Mouse (Mus musculus) stomach, embryonic 16.5 days (tissue): ENCODE measurements around the gene Mmrn2. TPM values are rescaled to one million over a fixed set of nuclear protein-coding genes. Genes with fewer than 3 reads are reported as not detected.
A peak's percentile ranks its signal among the peaks of the same experiment; 100 is the strongest.
"Not testable (repeated sequence)": the region's sequence is repeated elsewhere in the genome, so short reads cannot be mapped to it uniquely, and the experiment has no call there.

Source experiments
- ATAC-seq: fragments of 200-750 bp; cut with Nextera tagmentation; 2 replicates; pipeline ENCODE4 v1.8.0; 2017; ENCODE audit warnings: moderate number of reproducible peaks, moderate TSS enrichment; ENCODE audit not compliant: insufficient read depth, low FRiP score
- H3K27ac ChIP-seq: fragments of 300-500 bp; sonication (generic); 2 replicates; pipeline ENCODE4 v1.5.1; 2014; ENCODE audit warnings: low read length
- H3K27me3 ChIP-seq: fragments of 300-500 bp; sonication (generic); 2 replicates; pipeline ENCODE4 v1.6.1; 2014; ENCODE audit warnings: low read length, control low read depth, mixed read lengths; ENCODE audit not compliant: control insufficient read depth, insufficient read depth
- H3K36me3 ChIP-seq: fragments of 300-500 bp; sonication (generic); 2 replicates; pipeline ENCODE4 v1.6.1; 2014; ENCODE audit warnings: low read length; ENCODE audit not compliant: control insufficient read depth, insufficient read depth
- H3K4me1 ChIP-seq: fragments of 300-500 bp; sonication (generic); 2 replicates; pipeline ENCODE4 v1.6.1; 2014; ENCODE audit warnings: low read length, control low read depth, mixed read lengths; ENCODE audit not compliant: control insufficient read depth, insufficient read depth
- H3K4me2 ChIP-seq: fragments of 300-500 bp; sonication (generic); 2 replicates; pipeline ENCODE4 v1.6.1; 2014; ENCODE audit warnings: low read depth, low read length, mixed read lengths
- H3K4me3 ChIP-seq: fragments of 300-500 bp; sonication (generic); replicated peaks from 2 replicates; pipeline ENCODE4 v1.5.1; 2014; ENCODE audit warnings: mild to moderate bottlenecking, low read length
- H3K9ac ChIP-seq: fragments of 300-500 bp; sonication (generic); 2 replicates; pipeline ENCODE4 v1.6.1; 2014; ENCODE audit warnings: low read length
- H3K9me3 ChIP-seq: fragments of 300-500 bp; sonication (generic); replicated peaks from 2 replicates; pipeline ENCODE4 v1.6.1; 2016; ENCODE audit warnings: low read length, control low read depth; ENCODE audit not compliant: control insufficient read depth
- WGBS: fragments of 180-500 bp; shearing (Covaris S2); extraction: QIAGEN DNeasy Blood & Tissue Kit; methylation state at CpG from one replicate; pipeline ENCODE4 v1.1.7; 2014; 5-methylcytosine and 5-hydroxymethylcytosine counted together
- polyA plus RNA-seq: library from polyadenylated mRNA; unstranded; fragments of >200 nt; fragmentation: Nextera tagmentation; extraction: Ambion mirVana; gene quantifications from 2 replicates; pipeline ENCODE4 v1.2.1, GENCODE M21; 2015

The Mmrn2 gene
- polyA plus RNA-seq, 1 experiment from 2014 or later: 8.5 TPM

DNA sequence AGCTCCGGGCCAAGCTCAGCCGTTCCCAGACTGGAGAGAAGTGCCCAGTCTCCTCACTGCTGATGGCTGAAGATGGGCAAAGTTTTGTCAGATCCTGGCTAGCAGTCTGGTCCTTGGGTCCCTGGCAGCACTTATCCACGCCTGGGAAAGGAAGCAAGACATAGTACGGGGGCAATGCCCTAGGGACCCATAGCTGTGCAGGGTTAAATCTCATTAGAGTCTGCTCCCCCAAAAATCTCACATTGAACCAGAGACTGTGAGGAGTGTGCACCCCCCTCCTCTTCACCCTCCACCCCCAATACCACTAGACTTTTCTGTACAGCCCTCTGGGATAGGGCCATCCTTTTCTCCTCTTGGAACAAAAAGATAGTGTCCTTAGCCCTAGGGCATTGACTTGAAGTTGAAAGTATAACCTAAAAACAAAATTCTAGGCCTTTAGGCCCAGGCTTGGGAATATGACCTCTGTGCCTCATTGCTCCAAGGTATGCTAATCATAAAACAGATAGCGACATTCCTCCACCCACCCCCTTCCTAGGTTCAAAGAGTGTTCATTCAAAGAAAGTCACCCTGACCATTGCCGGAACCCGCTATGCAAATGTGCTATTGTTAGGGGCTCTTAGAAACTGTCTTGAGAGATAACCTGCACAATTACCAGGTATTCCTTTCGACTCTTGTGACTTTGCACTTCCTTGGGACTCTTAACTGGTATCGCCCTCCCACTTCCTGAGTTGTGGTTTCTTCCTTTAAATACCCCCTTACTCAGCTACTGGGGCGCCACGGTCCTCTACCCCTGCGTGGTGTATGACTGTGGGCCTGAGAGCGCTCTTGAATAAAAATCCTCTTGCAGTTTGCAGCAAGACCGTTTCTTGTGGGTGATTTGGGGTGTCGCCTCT, 10.8 kb upstream of the Mmrn2 start:
- H3K9me3 ChIP-seq, H3K36me3 ChIP-seq, H3K9ac ChIP-seq, ATAC-seq, H3K4me1 ChIP-seq, H3K27me3 ChIP-seq: not testable (repeated sequence)
- H3K4me2 ChIP-seq: peak overlapping the region; percentile 64
- peak overlapping the region; percentile 74; the same call in 1 of the 2 replicates for H3K27ac ChIP-seq
- H3K4me3 ChIP-seq: peak overlapping the region; percentile 39; the same call in 1 of the 2 replicates
- 88% methylated on average over 15 of the region's 15 CpGs for WGBS

DNA sequence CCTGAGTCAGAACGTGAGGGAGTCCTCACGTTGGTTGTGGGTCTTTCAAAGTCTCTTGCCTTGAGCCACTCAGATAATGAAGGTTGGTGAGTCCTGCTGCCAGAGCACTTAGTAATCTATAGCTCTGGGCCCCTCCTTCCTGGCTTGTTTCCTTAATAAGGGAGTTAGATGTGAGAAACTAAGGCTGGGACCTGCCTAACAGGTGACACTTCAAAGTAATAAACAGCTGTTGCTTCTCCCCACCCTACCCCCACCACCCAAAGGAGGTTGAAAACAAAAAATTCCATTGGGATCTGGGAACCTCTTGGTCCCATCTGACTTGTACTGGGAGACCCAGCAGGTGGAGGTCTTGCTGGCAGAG, 10.1 kb upstream of the Mmrn2 start:
- no peaks in the 10 kb centered on the region for H3K36me3 ChIP-seq
- no peak for ATAC-seq
- H3K9ac ChIP-seq: no peak overlapping the region
- H3K4me1 ChIP-seq: 0 out of 2 replicates have a peak, but pooled peaks cover 3% of the 10 kb centered on the region
- H3K27me3 ChIP-seq: no peaks in the 10 kb centered on the region
- H3K9me3 ChIP-seq: peaks cover 4% of the 10 kb centered on the region; the same call in 1 of the 2 replicates
- WGBS: 95% methylated on average over 2 of the region's 2 CpGs
- H3K4me3 ChIP-seq: no peak overlapping the region
- H3K27ac ChIP-seq: no peak overlapping the region
- no peak overlapping the region for H3K4me2 ChIP-seq

DNA sequence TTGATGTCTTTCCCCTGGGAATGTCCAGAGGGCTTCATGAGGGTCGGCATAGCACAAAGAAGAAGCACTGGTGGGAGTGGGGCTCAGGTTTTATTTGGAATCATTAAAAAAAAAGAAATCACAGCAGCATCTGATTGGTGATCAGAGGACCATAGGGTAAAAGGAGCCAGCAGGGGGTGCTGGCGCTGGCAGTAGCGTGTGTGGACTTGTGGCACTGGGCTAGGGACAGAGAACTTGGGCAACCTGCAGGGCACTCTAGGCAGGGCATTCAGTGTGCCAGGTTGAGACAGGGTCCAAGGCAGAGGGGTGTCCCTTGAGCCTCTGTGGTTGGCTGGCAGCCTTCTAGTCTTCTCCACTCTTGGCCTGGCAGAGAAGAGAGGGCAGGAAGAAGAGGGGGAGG, 5.1 kb upstream of the Mmrn2 start:
- H3K4me3 ChIP-seq: no peak overlapping the region
- H3K36me3 ChIP-seq: no peaks in the 10 kb centered on the region
- peaks cover 12% of the 10 kb centered on the region for H3K4me1 ChIP-seq
- ATAC-seq: no peak
- H3K4me2 ChIP-seq: no peak overlapping the region
- H3K9ac ChIP-seq: no peak overlapping the region
- 67% methylated on average over 3 of the region's 3 CpGs for WGBS
- H3K27ac ChIP-seq: no peak overlapping the region
- H3K27me3 ChIP-seq: no peaks in the 10 kb centered on the region
- H3K9me3 ChIP-seq: peaks cover 2% of the 10 kb centered on the region; the same call in 1 of the 2 replicates

GRCm38 (mm10) chr14:34370921-34371320, 4.3 kb upstream of the Mmrn2 start:
- no peak overlapping the region for H3K4me2 ChIP-seq
- no peak overlapping the region for H3K27ac ChIP-seq
- H3K9ac ChIP-seq: no peak overlapping the region
- no peaks in the 10 kb centered on the region for H3K27me3 ChIP-seq
- H3K4me3 ChIP-seq: no peak overlapping the region
- no peak for ATAC-seq
- H3K4me1 ChIP-seq: peaks cover 12% of the 10 kb centered on the region
- H3K36me3 ChIP-seq: no peaks in the 10 kb centered on the region
- H3K9me3 ChIP-seq: no peaks in the 10 kb centered on the region
- 86% methylated on average over 3 of the region's 3 CpGs for WGBS

- Histone ChIP-seq H3K4me3 (no peak overlapping the region), H3K36me3 (no peaks in the 10 kb centered on the region), H3K9ac (no peak overlapping the region), H3K27me3 (no peaks in the 10 kb centered on the region), H3K27ac (no peak overlapping the region), H3K4me1 (peaks cover 12% of the 10 kb centered on the region), H3K9me3 (no peaks in the 10 kb centered on the region), H3K4me2 (no peak overlapping the region)
- WGBS: 69% methylated on average over 2 of the region's 2 CpGs
- ATAC-seq: no peak
These were observed 3.5 kb upstream of the Mmrn2 start for GRCm38 (mm10) chr14:34371763-34372162.

DNA sequence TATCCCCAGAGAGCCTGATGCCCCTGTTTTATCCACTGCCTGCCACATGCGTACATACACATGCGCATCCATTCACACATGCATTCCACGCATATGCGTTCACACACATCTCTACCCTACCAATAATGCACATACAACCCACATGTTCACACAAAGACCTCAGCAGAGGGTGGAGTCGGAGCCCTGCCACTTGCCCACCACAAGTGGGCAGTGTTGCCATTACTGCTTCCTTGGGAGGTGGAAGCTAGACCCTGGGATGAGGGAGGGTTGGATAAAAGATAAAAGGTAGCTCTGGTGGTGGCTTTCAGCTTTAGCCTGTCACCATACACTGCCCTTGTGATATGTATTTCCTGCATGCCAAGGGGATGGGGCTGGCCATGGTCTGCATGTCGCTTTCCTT, 2.6 kb upstream of the Mmrn2 start:
- Histone ChIP-seq H3K27me3 (no peaks in the 10 kb centered on the region), H3K4me1 (peaks cover 12% of the 10 kb centered on the region), H3K4me3 (no peak overlapping the region), H3K36me3 (no peaks in the 10 kb centered on the region), H3K4me2 (no peak overlapping the region), H3K27ac (no peak overlapping the region), H3K9me3 (no peaks in the 10 kb centered on the region), H3K9ac (no peak overlapping the region)
- WGBS: 89% methylated on average over 6 of the region's 6 CpGs
- ATAC-seq: no peak

GRCm38 (mm10) chr14:34373581-34373980, 1.7 kb upstream of the Mmrn2 start:
- no peak for ATAC-seq
- H3K4me2 ChIP-seq: no peak overlapping the region
- H3K27ac ChIP-seq: no peak overlapping the region
- peaks cover 17% of the 10 kb centered on the region for H3K4me1 ChIP-seq
- no peaks in the 10 kb centered on the region for H3K9me3 ChIP-seq
- 75% methylated on average over 6 of the region's 6 CpGs for WGBS
- no peaks in the 10 kb centered on the region for H3K27me3 ChIP-seq
- no peak overlapping the region for H3K9ac ChIP-seq
- no peaks in the 10 kb centered on the region for H3K36me3 ChIP-seq
- H3K4me3 ChIP-seq: no peak overlapping the region

DNA sequence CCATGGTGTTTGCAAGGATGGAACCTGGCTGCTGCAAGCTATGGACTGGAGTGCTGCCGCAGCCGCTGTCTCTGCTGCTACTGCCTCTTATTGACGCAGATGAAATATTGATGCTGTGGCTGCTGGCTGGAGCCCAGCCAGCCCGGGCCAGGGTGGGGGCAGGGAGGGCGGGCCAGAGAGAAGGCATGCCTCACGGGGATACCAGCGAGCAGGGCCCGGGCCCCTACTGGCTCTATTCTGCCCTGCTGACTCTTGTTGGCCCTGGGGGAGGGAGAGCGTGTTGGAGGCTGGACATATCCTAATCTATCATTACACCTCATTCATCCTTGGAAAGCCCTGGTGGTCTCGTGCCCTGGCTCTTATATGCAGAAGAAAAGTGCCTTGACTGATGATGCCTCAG, 688 bp upstream of the Mmrn2 start, which contains the start of gene Sncg:
Gene Sncg (minus strand): TSS at position 213 of the 400 bp plus-strand sequence.
- peak within 1 kb of the TSS; percentile 17; the same call in 1 of the 2 replicates for H3K4me2 ChIP-seq
- no peak for ATAC-seq
- no peak within 1 kb of the TSS for H3K27ac ChIP-seq
- H3K4me1 ChIP-seq: peaks cover 21% of the 10 kb centered on the region
- H3K27me3 ChIP-seq: no peaks in the 10 kb centered on the region
- peak within 1 kb of the TSS; percentile 25 for H3K4me3 ChIP-seq
- H3K36me3 ChIP-seq: no peaks in the 10 kb centered on the region
- WGBS: 11% methylated on average over 10 of the region's 10 CpGs
- H3K9ac ChIP-seq: no peak within 1 kb of the TSS; the same call in 1 of the 2 replicates
- H3K9me3 ChIP-seq: no peaks in the 10 kb centered on the region

GRCm38 (mm10) chr14:34375941-34376340, 676 bp downstream of the Mmrn2 start:
- no peaks in the 10 kb centered on the region for H3K27me3 ChIP-seq
- no peaks in the 10 kb centered on the region for H3K9me3 ChIP-seq
- peak overlapping the region; percentile 39; the same call in 1 of the 2 replicates for H3K9ac ChIP-seq
- peak overlapping the region; percentile 17; the same call in 1 of the 2 replicates for H3K4me2 ChIP-seq
- H3K27ac ChIP-seq: no peak overlapping the region
- WGBS: 79% methylated on average over 5 of the region's 5 CpGs
- H3K4me3 ChIP-seq: peak overlapping the region; percentile 25
- H3K36me3 ChIP-seq: no peaks in the 10 kb centered on the region
- peaks cover 21% of the 10 kb centered on the region for H3K4me1 ChIP-seq
- ATAC-seq: no peak
